Mouse (Mus musculus) neural tube, embryonic 15.5 days (tissue): ENCODE measurements at regions not wholly inside any gene's neighbourhood (a gene's known extent, or its start where the extent isn't known, plus 50 kb on each side); places are given as distances from the start of the nearest gene placed in this dataset.

Experiments
- ATAC-seq: fragments of 200-750 bp; cut with Nextera tagmentation; 2 replicates; pipeline ENCODE4 v1.8.0; 2017; ENCODE audit warnings: mild to moderate bottlenecking, moderate TSS enrichment, moderate library complexity; ENCODE audit not compliant: low FRiP score
- H3K27ac ChIP-seq: fragments of 300-500 bp; sonication (generic); replicated peaks from 2 replicates; pipeline ENCODE4 v1.5.1; 2015; ENCODE audit warnings: mild to moderate bottlenecking, inconsistent platforms
- H3K27me3 ChIP-seq: fragments of 300-500 bp; sonication (generic); replicated peaks from 2 replicates; pipeline ENCODE4 v1.6.1; 2015; ENCODE audit warnings: inconsistent platforms
- H3K36me3 ChIP-seq: fragments of 300-500 bp; sonication (generic); 2 replicates; pipeline ENCODE4 v1.6.1; 2015; ENCODE audit warnings: inconsistent platforms
- H3K4me1 ChIP-seq: fragments of 300-500 bp; sonication (generic); 2 replicates; pipeline ENCODE4 v1.6.1; 2015; ENCODE audit warnings: inconsistent platforms
- H3K4me2 ChIP-seq: fragments of 300-500 bp; sonication (generic); 2 replicates; pipeline ENCODE4 v1.6.1; 2015; ENCODE audit warnings: inconsistent platforms, mild to moderate bottlenecking, moderate library complexity
- H3K4me3 ChIP-seq: fragments of 300-500 bp; sonication (generic); replicated peaks from 2 replicates; pipeline ENCODE4 v1.5.1; 2015; ENCODE audit warnings: mild to moderate bottlenecking, inconsistent platforms
- H3K9ac ChIP-seq: fragments of 300-500 bp; sonication (generic); replicated peaks from 2 replicates; pipeline ENCODE4 v1.6.1; 2015; ENCODE audit warnings: mild to moderate bottlenecking, inconsistent platforms
- H3K9me3 ChIP-seq: fragments of 300-500 bp; sonication (generic); replicated peaks from 2 replicates; pipeline ENCODE4 v1.6.1; 2016; ENCODE audit warnings: inconsistent platforms
- WGBS: fragments of 180-500 bp; shearing (Covaris S2); methylation state at CpG from one replicate; pipeline ENCODE4 v1.1.7; 2015; ENCODE audit warnings: mixed read lengths; 5-methylcytosine and 5-hydroxymethylcytosine counted together

GRCm38 (mm10) chr16:95872436-95872835 lies 118.3 kb downstream of the Psmg1 start:
- Histone ChIP-seq H3K4me3 (no peak overlapping the region), H3K9ac (no peak overlapping the region), H3K4me2 (no peak overlapping the region), H3K9me3 (no peaks in the 10 kb centered on the region), H3K27me3 (no peaks in the 10 kb centered on the region), H3K4me1 (no peaks in the 10 kb centered on the region), H3K36me3 (no peaks in the 10 kb centered on the region), H3K27ac (no peak overlapping the region)
- 63% methylated on average over 3 of the region's 3 CpGs for WGBS
- ATAC-seq: no peak

- no peak overlapping the region for H3K27ac ChIP-seq
- 57% methylated on average over 2 of the region's 2 CpGs for WGBS
Measured at GRCm38 (mm10) chr16:95870291-95870690, 120.5 kb downstream of the Psmg1 start.

DNA sequence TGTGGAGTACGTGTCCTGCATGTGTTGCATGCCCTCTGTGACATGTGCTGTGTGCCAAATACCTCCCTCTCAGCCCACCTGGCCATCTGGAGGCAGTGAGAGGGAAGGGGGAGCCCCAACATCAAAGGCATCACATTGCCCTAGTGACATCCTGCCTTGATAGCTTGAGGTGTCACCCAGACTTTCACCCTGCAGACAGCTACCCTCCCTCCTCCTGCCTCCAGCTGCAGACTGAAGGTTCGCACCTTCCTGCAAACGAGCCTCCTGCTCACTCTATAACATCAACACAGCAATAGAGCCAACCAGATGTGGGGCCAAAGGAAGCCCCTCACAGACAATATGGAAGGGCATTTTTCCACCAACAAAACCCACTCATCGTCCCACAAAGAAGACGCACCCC lies 121.3 kb downstream of the Psmg1 start:
- Histone ChIP-seq H3K27ac (no peak overlapping the region), H3K27me3 (no peaks in the 10 kb centered on the region), H3K4me1 (0 out of 2 replicates have a peak, but pooled peaks cover 3% of the 10 kb centered on the region), H3K4me3 (no peak overlapping the region), H3K9me3 (no peaks in the 10 kb centered on the region), H3K36me3 (no peaks in the 10 kb centered on the region), H3K4me2 (no peak overlapping the region), H3K9ac (no peak overlapping the region)
- 50% methylated on average over 5 of the region's 5 CpGs for WGBS
- no peak for ATAC-seq

More at GRCm38 (mm10) chr16:95870291-95870690, 120.5 kb downstream of the Psmg1 start:
- Histone ChIP-seq H3K27me3 (no peaks in the 10 kb centered on the region), H3K36me3 (no peaks in the 10 kb centered on the region), H3K9ac (no peak overlapping the region), H3K4me1 (no peaks in the 10 kb centered on the region), H3K4me3 (no peak overlapping the region), H3K4me2 (no peak overlapping the region), H3K9me3 (no peaks in the 10 kb centered on the region)
- no peak for ATAC-seq

- H3K36me3 ChIP-seq: no peaks in the 10 kb centered on the region
- H3K4me1 ChIP-seq: peaks cover 8% of the 10 kb centered on the region; the same call in 1 of the 2 replicates
- 94% methylated on average over 1 of the region's 1 CpGs for WGBS
- no peak overlapping the region for H3K27ac ChIP-seq
- H3K9ac ChIP-seq: no peak overlapping the region
- H3K9me3 ChIP-seq: no peaks in the 10 kb centered on the region
- ATAC-seq: no peak
- H3K4me3 ChIP-seq: no peak overlapping the region
- H3K27me3 ChIP-seq: no peaks in the 10 kb centered on the region
- no peak overlapping the region for H3K4me2 ChIP-seq
Measured at GRCm38 (mm10) chr16:95868896-95869295, 121.9 kb downstream of the Psmg1 start.

DNA sequence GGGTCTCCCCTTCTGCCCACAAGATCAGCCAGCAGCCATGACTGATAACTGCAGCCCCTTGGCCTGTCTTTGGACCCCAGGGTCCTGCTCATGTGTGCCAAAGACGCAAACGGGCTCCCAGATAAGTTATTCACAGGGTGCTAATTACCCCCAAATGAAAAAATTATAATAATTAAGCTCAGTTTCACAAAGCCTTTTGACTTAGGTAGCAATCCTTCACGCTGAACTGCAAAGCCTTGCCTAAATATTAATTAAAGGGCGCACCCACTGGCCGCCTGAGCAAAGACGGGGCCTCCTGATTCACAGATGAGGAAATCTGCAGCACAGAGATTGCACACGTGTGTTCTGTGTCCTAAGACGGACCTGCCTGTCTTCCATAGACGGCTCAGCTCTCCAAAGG lies 123.2 kb downstream of the Psmg1 start:
- Histone ChIP-seq H3K4me2 (no peak overlapping the region), H3K36me3 (no peaks in the 10 kb centered on the region), H3K4me3 (no peak overlapping the region), H3K27ac (no peak overlapping the region), H3K9ac (no peak overlapping the region), H3K4me1 (peaks cover 14% of the 10 kb centered on the region; the same call in 1 of the 2 replicates), H3K9me3 (no peaks in the 10 kb centered on the region), H3K27me3 (no peaks in the 10 kb centered on the region)
- no peak for ATAC-seq
- WGBS: 77% methylated on average over 9 of the region's 9 CpGs

GRCm38 (mm10) chr16:95866866-95867420 lies 123.8 kb downstream of the Psmg1 start:
- Histone ChIP-seq H3K4me3 (no peak overlapping the region), H3K36me3 (no peaks in the 10 kb centered on the region), H3K9ac (no peak overlapping the region), H3K4me1 (peaks cover 14% of the 10 kb centered on the region; the same call in 1 of the 2 replicates), H3K27ac (no peak overlapping the region), H3K27me3 (no peaks in the 10 kb centered on the region), H3K9me3 (no peaks in the 10 kb centered on the region), H3K4me2 (no peak overlapping the region)
- 100% methylated on average over 1 of the region's 1 CpGs for WGBS
- no peak for ATAC-seq

- no peaks in the 10 kb centered on the region for H3K36me3 ChIP-seq
- no peaks in the 10 kb centered on the region for H3K27me3 ChIP-seq
- H3K9me3 ChIP-seq: no peaks in the 10 kb centered on the region
- WGBS: 96% methylated on average over 1 of the region's 1 CpGs
- no peak overlapping the region for H3K4me2 ChIP-seq
- no peak overlapping the region for H3K4me3 ChIP-seq
- peaks cover 14% of the 10 kb centered on the region; the same call in 1 of the 2 replicates for H3K4me1 ChIP-seq
- no peak overlapping the region for H3K9ac ChIP-seq
- ATAC-seq: no peak
- no peak overlapping the region for H3K27ac ChIP-seq
Measured at GRCm38 (mm10) chr16:95865603-95866002, 125.2 kb downstream of the Psmg1 start.

- 77% methylated on average over 4 of the region's 4 CpGs for WGBS
- no peaks in the 10 kb centered on the region for H3K27me3 ChIP-seq
- no peak for ATAC-seq
Measured at GRCm38 (mm10) chr16:95864646-95865045, 126.1 kb downstream of the Psmg1 start.

DNA sequence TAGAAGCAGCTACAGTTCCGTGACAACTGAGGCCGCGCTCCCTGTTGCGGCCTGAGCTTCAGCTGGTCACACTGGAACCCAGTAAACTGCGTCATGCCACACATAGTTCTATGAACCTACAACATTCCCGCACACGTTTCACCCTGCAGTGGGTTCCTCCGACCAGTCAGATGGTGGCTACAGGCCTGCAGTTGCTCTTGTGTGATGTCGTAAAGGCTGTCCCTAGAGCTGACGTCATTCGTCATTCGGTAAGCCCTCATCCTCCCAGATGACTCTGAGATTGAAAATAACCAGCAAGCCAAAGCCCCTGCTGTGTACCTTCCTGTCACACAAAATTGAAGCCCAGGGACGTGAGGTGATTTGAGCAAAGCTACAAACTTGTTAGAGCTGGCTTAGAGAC lies 126.7 kb downstream of the Psmg1 start:
- Histone ChIP-seq H3K36me3 (no peaks in the 10 kb centered on the region), H3K27ac (no peak overlapping the region), H3K4me2 (no peak overlapping the region), H3K9me3 (no peaks in the 10 kb centered on the region), H3K9ac (no peak overlapping the region), H3K4me3 (no peak overlapping the region), H3K27me3 (no peaks in the 10 kb centered on the region), H3K4me1 (peaks cover 14% of the 10 kb centered on the region; the same call in 1 of the 2 replicates)
- WGBS: 65% methylated on average over 13 of the region's 13 CpGs
- no peak for ATAC-seq

More at GRCm38 (mm10) chr16:95864646-95865045, 126.1 kb downstream of the Psmg1 start:
- no peak overlapping the region for H3K27ac ChIP-seq
- H3K4me1 ChIP-seq: peaks cover 14% of the 10 kb centered on the region; the same call in 1 of the 2 replicates
- no peak overlapping the region for H3K9ac ChIP-seq
- H3K36me3 ChIP-seq: no peaks in the 10 kb centered on the region
- no peak overlapping the region for H3K4me2 ChIP-seq
- no peak overlapping the region for H3K4me3 ChIP-seq
- H3K9me3 ChIP-seq: no peaks in the 10 kb centered on the region

DNA sequence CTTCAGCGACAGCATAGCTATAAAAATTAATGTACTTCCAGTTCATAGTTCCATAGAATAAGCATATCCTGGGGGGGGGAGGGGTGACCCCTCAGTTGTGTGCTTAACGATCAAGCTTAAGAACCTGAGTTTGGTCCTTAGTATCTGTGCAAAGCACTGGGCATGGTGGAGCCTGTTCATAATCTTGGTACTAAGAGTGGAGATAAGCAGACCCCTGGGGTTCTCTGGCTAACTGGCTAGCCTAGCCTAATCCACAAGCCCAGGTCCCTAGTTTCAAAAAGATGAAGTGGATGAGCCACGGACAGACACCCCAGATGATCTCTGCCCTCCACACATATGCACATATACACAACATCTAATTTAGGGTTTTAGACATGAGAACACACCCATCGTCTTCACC lies 127.2 kb downstream of the Psmg1 start:
- Histone ChIP-seq H3K9ac (no peak overlapping the region), H3K4me3 (no peak overlapping the region), H3K4me2 (no peak overlapping the region), H3K36me3 (no peaks in the 10 kb centered on the region), H3K27ac (no peak overlapping the region), H3K9me3 (no peaks in the 10 kb centered on the region), H3K4me1 (peaks cover 14% of the 10 kb centered on the region; the same call in 1 of the 2 replicates), H3K27me3 (no peaks in the 10 kb centered on the region)
- ATAC-seq: no peak
- WGBS: 81% methylated on average over 4 of the region's 4 CpGs

DNA sequence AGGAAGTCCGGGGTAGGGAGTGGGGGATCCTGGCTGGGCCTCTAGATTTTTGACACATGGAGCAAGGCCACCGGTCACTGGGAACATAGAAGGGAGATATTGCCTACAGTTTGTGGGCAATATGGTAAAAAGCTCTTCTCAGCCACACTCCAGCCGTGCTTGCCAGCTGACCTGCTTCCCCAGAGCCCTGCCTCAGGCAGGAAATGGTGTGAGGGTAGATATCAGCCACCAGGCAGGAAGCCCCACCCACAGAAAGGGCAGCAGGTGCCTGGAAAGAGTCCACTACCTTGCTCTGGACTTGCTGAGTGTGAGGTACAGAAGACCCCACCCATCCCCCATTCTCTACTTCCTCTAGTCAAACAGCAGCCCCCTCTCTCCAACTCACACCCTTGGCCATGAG lies 128.1 kb downstream of the Psmg1 start:
- no peak overlapping the region for H3K9ac ChIP-seq
- no peaks in the 10 kb centered on the region for H3K9me3 ChIP-seq
- ATAC-seq: no peak
- no peak overlapping the region for H3K4me2 ChIP-seq
- H3K27ac ChIP-seq: no peak overlapping the region
- 84% methylated on average over 3 of the region's 3 CpGs for WGBS
- no peak overlapping the region for H3K4me3 ChIP-seq
- no peaks in the 10 kb centered on the region for H3K27me3 ChIP-seq
- H3K36me3 ChIP-seq: no peaks in the 10 kb centered on the region
- H3K4me1 ChIP-seq: peaks cover 14% of the 10 kb centered on the region; the same call in 1 of the 2 replicates

- Histone ChIP-seq H3K4me2 (no peak overlapping the region), H3K4me1 (peaks cover 14% of the 10 kb centered on the region; the same call in 1 of the 2 replicates), H3K36me3 (no peaks in the 10 kb centered on the region), H3K27ac (no peak overlapping the region), H3K27me3 (no peaks in the 10 kb centered on the region), H3K9ac (no peak overlapping the region), H3K4me3 (no peak overlapping the region), H3K9me3 (no peaks in the 10 kb centered on the region)
- 90% methylated on average over 12 of the region's 12 CpGs for WGBS
- no peak for ATAC-seq
Measured at GRCm38 (mm10) chr16:95861231-95861690, 129.5 kb downstream of the Psmg1 start.
